Mouse (Mus musculus): ENCODE results near the gene Ccdc14.
"Not testable (repeated sequence)": the region's sequence is repeated elsewhere in the genome, so short reads cannot be mapped to it uniquely, and the experiment has no call there.

Ccdc14 gene

DNA sequence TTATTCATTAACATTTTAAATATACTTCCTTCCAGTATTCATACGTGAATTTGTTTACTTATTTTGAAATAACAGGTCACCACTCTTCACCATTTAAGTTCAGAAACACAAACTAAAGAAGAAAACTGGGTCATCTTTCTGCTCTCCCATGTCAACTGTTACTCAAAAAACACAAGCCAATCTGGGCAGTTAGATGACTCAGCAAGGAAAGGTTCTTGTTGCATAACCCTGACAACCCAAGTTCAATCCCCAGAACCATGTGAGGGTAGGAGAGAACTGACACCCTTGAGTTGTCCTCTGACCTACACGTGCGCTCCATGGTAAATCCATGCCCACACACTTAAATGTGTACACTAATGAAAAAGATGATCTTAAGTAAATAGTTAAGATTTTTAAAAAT, 34.7 kb downstream of the Ccdc14 start:
- no peak for DNase-seq

DNA sequence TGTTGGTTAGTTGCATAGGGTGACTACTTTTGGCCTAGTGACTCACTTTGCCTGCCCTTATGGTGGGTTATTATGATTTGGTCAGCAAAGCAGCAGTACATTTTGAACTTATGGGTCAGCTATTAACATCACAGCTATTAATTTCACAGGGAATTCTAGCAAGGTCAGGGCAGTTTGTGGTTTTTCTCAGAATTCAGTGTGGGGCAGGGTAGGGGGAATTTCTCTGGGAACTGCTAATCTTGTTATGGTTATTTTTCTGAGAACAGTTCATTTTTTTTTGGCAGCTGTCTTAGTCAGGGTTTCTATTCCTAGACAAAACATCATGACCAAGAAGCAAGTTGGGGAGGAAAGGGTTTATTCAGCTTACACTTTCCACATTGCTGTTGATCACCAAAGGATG, 38.2 kb downstream of the Ccdc14 start:
- DNase-seq: not testable (repeated sequence)

DNA sequence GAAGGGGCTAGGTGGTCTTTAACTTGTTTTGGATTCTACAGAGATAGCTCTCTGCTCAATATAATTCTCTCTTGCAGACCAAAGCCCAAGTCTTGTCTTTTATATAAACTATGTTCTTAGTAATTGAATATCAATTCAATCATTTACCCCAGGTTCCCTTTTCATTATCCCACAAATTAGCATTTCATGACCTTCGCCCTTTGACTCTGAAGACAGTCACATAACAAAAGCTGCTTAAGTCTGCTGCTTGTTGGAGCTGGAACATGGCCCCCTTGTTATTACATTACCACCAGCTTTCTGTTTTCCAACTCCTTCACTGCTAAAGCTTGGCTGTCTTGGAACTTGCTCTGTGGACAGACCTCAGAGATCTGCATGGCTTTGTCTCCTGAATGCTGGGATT, 39.0 kb downstream of the Ccdc14 start:
- DNase-seq: no peak

DNA sequence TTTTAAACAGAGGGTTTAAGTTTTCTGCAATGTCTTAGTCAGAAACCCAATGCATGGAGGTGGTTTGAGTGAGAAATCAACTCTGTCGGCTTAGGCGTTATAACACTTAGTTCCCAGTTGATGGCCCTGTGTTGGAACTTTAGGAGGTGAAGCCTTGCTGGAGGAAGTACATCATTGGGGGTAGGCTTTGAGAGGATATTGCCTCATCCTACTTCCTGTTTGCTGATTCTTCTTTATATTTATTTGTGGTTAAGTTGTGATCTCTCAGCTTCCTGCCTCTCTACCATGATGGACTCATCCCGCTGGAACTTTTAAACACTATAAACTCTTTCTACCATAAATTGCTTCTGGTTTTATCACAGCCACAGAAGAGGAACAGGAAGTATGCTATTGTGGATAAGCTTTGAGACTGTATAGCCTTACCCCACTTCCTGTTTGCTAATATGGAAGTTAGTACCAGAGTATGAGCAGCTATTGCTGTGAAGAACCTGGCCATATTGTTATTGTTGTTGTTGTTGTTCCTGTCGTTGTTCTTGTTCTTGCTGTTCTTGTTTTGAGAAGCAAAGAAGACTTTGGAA, 48.3 kb downstream of the Ccdc14 start:
- DNase-seq: no peak

DNA sequence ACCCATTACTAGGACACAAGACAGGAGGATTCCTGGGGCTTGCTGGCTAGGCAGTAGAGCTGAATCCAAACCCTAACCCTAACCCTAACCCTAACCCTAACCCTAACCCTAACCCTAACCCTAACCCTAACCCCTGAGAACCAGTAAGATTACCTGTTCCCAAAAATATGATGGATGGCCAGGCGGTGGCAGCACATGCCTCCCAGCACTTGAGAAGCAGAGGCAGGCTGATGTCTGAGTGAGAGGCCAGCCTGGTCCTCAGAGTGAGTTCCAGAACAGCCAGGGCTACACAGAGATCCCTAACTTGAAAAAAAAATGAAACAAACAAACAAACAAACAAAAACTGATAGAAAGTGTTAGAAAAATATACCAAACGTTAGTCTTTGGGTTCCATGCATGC, 52.5 kb downstream of the Ccdc14 start:
- no peak for DNase-seq

DNA sequence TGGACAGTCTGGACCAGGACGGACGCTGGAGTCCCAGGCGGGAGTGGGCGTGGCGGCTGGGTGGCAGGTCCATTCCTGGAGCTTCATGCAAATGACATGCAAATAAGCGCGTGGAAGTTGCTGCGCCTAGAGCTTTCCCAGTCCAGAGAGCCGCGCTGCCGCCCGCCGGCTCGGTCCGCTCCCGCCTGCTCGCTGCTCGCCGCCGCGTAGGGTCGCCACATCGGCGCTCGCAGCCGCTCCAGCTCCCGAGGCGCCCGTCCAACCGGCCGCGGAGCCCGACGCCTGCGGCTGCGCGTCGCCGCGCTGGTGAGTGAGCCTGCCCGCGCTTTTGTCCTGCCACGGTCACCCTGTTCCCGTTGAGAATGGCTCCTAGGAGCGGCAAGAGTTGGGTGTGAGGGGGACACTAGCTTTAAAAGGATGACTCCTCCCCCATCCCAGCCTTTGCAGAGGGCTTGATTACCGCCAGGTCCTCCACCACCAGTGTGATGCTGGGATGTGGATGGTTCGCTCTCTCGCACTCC, 54.7 kb downstream of the Ccdc14 start, which contains the start of gene Mylk:
Mylk (plus strand) TSS at position 146 of the 521 bp plus-strand sequence.
- peak; percentile 15 for DNase-seq

DNA sequence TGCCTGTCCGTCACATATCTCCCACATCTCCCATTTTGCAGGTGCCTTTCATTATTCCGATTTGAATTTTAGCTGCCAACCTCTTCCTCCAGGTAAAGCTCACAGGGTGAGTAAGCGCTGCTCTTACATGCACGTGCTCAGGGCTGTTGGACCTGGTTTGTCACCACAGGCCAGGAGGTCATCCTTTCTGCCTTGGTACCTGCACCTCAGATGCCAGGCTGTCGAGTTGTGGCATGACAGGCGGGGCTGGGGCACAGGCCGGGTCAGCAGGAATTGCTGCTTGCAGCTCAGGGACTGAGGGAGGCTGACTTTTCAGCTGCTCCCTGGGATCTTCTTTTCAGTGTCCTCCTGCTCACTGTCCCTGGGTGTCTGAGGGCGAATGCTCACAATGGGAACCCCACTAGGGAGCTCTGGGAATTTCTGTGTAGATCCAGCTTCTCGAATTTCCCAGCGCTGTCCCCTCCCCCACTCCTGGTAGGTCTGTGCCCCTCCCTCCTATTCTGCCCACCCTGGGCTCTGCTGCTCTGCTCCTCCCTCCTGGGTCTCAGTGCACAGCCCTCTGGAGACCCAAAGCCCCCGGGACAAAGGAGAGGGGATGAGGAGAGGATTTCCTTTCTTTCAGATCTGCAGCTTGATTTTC, 57.8 kb downstream of the Ccdc14 start:
- DNase-seq: no peak

DNA sequence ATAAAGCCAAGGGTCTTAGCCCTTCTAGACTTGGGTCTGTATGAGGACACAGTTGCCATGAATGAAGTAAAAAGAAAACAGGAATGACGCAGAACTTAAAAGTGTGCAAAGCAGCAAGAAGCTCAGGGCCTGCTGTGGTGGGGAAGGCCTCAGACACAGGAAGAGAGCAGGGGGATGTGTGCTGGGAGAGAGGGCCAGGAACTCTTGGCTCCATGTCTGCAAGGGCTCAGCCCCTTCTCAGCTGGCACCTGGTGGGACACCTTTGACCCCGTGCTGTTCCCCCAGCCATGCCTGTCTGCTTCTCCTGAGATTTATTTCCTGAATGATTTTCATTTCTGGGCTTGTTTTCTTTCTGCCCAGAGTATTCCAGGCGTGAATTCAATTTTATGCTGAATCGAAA, 59.1 kb downstream of the Ccdc14 start:
- DNase-seq: no peak

DNA sequence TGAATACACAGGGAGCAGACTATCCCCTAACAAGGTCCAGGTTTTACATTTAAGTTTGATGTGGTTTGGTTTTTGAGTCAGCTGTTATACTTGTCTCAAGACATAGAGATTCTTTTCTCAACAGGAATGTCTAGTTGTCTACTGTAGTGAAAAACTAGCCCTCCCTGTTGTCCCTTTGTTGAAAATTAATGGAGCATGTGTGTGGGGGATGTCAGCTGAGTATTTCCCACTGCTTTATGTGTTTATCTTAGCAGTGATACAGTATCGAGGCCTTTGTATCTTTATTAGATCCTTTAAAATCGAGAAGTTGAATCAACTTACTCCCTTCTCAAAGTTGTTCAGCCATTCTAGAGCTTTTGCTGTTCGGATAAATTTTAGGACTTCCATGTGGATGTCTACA, 61.6 kb downstream of the Ccdc14 start:
- DNase-seq: no peak

DNA sequence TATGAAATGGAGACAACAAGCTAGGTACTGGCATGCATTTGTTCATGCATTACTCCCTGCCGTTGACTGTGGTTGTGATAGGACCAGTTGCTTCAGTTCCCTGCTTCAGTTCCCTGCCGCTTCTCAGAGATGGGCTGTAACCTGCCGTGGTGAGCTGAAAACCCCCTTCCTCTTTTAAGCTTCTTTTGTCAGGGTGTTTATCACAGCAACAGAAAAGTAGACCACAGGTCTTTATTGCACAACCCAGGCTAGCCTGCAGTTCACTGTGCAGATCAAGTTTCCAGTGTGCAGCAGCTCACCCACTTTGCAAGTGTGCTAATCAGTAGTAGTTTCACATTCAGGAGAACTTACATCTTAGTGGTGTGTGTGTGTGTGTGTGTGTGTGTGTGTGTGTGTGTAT, 62.6 kb downstream of the Ccdc14 start:
- no peak for DNase-seq

DNA sequence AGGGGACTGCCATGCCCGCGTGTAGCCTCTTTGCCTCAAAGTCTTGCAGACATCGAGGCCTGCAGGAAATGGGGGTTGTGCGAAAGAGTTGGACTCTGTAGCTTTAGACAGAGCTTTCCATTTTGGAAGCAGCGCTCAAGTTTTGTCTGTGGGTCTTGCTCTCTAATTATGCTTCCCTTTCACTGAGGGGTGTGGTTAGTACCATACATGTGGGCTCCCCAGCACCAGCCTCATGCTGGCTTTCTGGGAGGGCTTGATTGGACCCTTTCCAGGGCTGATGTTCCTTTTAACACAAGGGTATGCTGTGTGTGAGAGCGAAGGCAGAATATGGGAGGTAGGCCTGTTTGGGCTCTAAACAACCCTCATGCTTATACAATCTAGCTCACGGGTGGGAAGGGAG, 66.6 kb downstream of the Ccdc14 start:
- no peak for DNase-seq

DNA sequence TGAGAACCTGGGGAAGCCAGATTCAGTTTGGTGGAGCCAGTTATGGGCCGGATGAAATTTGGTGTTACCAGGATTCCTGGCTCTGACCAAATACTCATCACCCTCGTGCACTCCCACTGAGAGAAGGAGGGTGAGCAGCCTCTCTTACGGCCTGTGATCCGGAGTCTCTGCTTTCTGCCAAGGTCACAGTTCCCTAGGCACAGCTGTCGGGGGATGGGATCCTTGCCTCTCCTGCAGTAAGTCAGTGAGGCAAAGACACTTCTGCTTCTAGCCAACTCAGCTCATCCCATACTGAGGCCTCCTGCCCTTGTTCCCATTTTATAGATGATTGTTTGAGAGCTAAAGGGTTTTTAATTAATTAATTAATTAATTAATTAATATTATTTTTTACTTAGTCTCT, 67.8 kb downstream of the Ccdc14 start:
- no peak for DNase-seq

DNA sequence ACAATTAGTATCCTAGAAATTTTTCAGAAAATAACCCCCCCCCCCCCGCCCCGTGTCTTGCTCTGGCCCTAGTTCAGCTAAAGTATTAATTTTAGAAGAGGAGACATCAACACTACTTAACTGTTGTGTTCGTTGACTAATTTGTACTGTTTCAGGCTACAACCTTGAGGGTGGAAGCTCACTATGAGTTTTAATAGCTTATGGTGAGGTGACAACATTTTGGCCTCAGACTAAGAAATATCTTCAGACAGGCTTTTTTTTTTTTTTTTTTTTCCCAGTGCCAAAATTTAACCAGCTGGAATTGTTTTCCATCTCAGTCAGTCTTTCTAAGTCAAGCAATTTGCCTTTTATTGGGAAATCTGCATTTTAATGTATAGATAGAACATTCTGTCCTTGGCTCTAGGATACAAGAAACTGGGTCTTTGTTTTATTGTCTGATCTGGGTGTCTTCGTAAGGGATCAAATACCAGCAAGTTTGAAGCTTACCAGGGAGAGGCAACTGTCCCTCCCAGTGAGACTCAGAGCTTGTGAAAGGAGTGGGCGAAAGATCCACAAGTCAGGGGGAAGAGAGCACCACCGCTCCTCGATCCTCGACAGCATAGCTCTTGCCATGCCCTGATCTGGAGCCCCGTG, 73.7 kb downstream of the Ccdc14 start:
- no peak for DNase-seq

DNA sequence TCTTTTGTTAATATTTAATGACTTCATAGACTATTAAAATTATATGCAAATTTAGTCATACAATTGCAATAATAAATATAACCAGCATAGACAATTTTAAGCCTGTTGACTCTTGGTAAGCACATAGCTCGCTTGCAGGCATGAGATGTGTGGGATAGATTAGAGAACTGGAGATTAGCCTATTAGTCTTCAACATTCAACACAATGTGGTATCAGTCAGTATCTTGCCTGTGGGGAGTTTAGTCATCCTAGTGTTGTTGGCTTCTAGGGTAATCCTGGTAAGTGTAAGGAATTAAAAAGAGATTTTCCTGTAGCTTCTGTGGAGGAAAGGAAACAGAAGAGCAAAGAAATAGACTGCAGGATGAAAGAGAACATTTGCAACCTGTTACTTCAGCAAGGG, 75.2 kb downstream of the Ccdc14 start:
- no peak for DNase-seq

DNA sequence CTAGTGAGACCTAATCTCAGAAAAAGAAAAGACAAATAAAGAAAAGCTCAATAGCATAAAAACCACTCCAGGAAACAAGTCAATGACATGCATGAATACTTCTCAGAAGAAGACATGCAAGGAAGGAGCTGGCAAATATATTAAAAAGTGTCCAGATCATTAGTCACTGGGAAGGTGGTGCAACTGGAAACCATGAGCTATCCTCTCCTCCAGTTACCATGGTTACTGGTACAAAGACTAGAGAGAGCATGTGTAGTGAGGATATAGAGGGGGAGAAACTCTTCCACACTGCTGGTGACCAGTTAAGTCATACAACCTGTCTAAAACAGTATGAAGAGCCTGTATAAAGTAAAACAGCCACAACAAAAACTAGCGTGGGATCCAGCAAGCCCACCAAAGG, 75.8 kb downstream of the Ccdc14 start:
- no peak for DNase-seq

DNA sequence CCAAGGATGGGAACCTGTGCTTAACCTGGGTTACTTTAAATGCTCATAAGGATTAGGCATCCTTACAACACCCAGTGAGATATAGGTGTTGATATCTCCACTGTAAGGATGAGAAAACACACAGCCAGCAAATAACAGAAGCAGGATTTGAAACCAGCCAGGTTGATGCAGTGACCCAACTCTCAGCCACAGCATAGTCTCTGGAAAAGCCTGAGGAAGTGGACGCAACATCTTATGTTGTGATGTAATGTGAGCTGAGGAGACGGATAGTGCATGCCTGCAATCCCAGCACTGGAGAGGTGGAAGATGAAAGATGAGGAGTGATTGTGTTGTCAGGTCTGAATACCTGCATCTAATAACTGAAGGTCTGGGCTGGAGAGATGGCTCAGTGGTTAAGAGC, 77.0 kb downstream of the Ccdc14 start:
- no peak for DNase-seq

DNA sequence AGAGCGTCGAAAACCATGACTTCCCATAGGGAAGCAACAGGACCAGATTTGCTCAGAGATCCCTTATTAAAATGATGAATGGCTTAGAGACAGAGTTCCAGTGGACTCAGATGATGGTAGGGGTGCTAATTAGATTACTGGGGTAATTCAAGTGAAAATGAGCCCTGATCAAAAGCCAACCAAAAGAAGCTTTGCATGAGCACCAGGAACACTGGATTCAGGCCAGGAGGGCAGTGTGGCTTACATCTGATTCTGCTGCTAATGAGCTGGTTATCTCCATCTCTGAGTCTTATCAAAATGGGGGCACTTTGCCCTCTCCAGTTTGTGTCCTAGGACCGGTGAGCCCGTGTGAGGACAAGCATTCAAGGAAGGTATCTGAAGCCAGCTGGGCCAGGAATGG, 78.0 kb downstream of the Ccdc14 start:
- DNase-seq: no peak

DNA sequence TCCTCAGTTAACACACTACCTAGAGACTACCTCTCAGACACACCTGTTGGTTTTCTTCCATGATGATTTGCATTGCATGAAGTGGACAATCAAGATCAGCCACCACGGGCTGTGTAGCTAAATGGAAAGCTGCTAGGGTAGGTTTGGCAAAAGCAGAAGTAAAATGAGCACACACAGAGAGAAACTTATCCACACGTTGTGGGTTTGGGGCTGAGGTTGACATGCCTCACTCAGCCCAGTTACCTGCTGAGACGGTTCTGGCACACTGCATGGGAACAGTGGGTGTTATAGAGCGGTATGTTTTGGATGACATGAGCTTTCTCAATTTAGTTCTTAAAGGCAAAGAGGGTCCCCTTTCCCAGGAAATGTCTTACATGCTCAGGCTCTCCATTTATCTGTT, 79.7 kb downstream of the Ccdc14 start:
- DNase-seq: no peak

DNA sequence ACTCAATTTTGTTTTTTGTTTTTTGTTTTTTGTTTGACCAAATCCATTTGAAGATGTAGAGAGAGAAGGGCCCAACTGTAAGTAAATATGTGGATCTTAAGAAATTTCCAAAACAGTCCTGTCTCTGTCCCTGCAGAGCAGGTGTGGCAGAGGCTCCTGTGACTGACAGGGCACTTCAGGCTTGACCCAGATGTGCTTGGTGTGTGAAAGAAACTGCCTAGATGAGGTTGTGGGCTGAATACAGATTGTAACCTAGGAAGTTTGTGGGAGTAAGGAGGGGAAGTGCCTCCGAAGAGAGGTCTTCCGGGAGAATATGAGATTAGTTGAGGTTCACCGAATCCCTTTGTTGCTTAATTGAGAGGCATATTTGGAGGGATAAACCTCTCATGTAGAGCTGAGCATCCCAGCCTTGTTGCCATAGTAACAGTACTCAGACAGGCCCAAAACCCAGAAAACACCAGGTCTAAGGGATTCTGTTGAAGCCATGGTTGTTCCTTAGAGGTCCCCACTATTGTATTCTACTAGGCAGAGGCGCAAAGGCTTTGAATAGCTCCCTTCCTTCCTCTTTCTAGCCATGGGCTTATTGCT, 82.1 kb downstream of the Ccdc14 start:
- no peak for DNase-seq
